Mouse (Mus musculus): ENCODE results near the gene Ptprj. TPM values are rescaled to one million over a fixed set of nuclear protein-coding genes. Genes with fewer than 3 reads are reported as not detected.

Gene Ptprj
- polyA plus RNA-seq, 2 experiments: 2.7 to 3.9 TPM

- Histone ChIP-seq H3K4me2 (replicated peaks; ENCODE audit: low read depth, low read length, severe bottlenecking) (no peak overlapping the region), H3K27ac (replicated peaks; ENCODE audit: low read depth, low read length) (no peak overlapping the region), H3K36me3 (ENCODE audit: control insufficient read depth, insufficient read depth, low read length) (no peaks in the 10 kb centered on the region), H3K9me3 (ENCODE audit: control insufficient read depth, low read length) (no peaks in the 10 kb centered on the region), H3K9ac (ENCODE audit: low read depth, low read length, severe bottlenecking) (no peak overlapping the region), H3K4me3 (replicated peaks; ENCODE audit: low read length) (no peak overlapping the region), H3K27me3 (ENCODE audit: control insufficient read depth, insufficient read depth, low read length) (no peaks in the 10 kb centered on the region), H3K4me1 (ENCODE audit: control insufficient read depth, insufficient read depth, low read length) (no peaks in the 10 kb centered on the region)
- no peak for ATAC-seq (ENCODE audit: low FRiP score, low read depth)
- no peak for TF ChIP-seq POLR2A (IDR thresholded peaks at IDR 0.05; ENCODE audit: borderline replicate concordance, extremely low read depth, insufficient read depth, insufficient read length)
- DNase-seq (ENCODE audit: low spot score): peak; percentile 13
- 86% methylated on average over 10 of the region's 10 CpGs for WGBS
Measured at GRCm38 (mm10) chr2:90611959-90612571, 31.6 kb upstream of the Ptprj start.

GRCm38 (mm10) chr2:90601056-90601455, 20.6 kb upstream of the Ptprj start:
- no peak overlapping the region for H3K4me3 ChIP-seq (replicated peaks; ENCODE audit: low read length)
- no peaks in the 10 kb centered on the region for H3K9me3 ChIP-seq (ENCODE audit: control insufficient read depth, low read length)
- no peaks in the 10 kb centered on the region for H3K36me3 ChIP-seq (ENCODE audit: control insufficient read depth, insufficient read depth, low read length)
- H3K4me2 ChIP-seq (replicated peaks; ENCODE audit: low read depth, low read length, severe bottlenecking): no peak overlapping the region
- H3K9ac ChIP-seq (ENCODE audit: low read depth, low read length, severe bottlenecking): no peak overlapping the region
- H3K4me1 ChIP-seq (ENCODE audit: control insufficient read depth, insufficient read depth, low read length): no peaks in the 10 kb centered on the region
- no peak for TF ChIP-seq POLR2A (IDR thresholded peaks at IDR 0.05; ENCODE audit: borderline replicate concordance, extremely low read depth, insufficient read depth, insufficient read length)
- H3K27ac ChIP-seq (replicated peaks; ENCODE audit: low read depth, low read length): no peak overlapping the region
- ATAC-seq (ENCODE audit: low FRiP score, low read depth) (no peak), DNase-seq (ENCODE audit: low spot score) (no peak)
- WGBS: 94% methylated on average over 3 of the region's 3 CpGs
- H3K27me3 ChIP-seq (ENCODE audit: control insufficient read depth, insufficient read depth, low read length): no peaks in the 10 kb centered on the region

- DNase-seq (ENCODE audit: low spot score) (no peak), ATAC-seq (ENCODE audit: low FRiP score, low read depth) (no peak)
- no peak overlapping the region for H3K4me2 ChIP-seq (replicated peaks; ENCODE audit: low read depth, low read length, severe bottlenecking)
- H3K36me3 ChIP-seq (ENCODE audit: control insufficient read depth, insufficient read depth, low read length): no peaks in the 10 kb centered on the region
- no peaks in the 10 kb centered on the region for H3K4me1 ChIP-seq (ENCODE audit: control insufficient read depth, insufficient read depth, low read length)
- no peak overlapping the region for H3K27ac ChIP-seq (replicated peaks; ENCODE audit: low read depth, low read length)
- no peak overlapping the region for H3K4me3 ChIP-seq (replicated peaks; ENCODE audit: low read length)
- peaks cover 2% of the 10 kb centered on the region for H3K9me3 ChIP-seq (ENCODE audit: control insufficient read depth, low read length)
- H3K27me3 ChIP-seq (ENCODE audit: control insufficient read depth, insufficient read depth, low read length): no peaks in the 10 kb centered on the region
- 85% methylated on average over 1 of the region's 1 CpGs for whole genome bisulfite sequencing
- H3K9ac ChIP-seq (ENCODE audit: low read depth, low read length, severe bottlenecking): no peak overlapping the region
- TF ChIP-seq POLR2A (IDR thresholded peaks at IDR 0.05; ENCODE audit: borderline replicate concordance, extremely low read depth, insufficient read depth, insufficient read length): no peak
Measured at GRCm38 (mm10) chr2:90588141-90588540, 7.7 kb upstream of the Ptprj start.

- H3K4me1 ChIP-seq (ENCODE audit: control insufficient read depth, insufficient read depth, low read length): no peaks in the 10 kb centered on the region
- DNase-seq (ENCODE audit: low spot score): no peak
- no peak overlapping the region for H3K4me3 ChIP-seq (replicated peaks; ENCODE audit: low read length)
- no peak for TF ChIP-seq POLR2A (IDR thresholded peaks at IDR 0.05; ENCODE audit: borderline replicate concordance, extremely low read depth, insufficient read depth, insufficient read length)
- no peaks in the 10 kb centered on the region for H3K36me3 ChIP-seq (ENCODE audit: control insufficient read depth, insufficient read depth, low read length)
- no peak overlapping the region for H3K4me2 ChIP-seq (replicated peaks; ENCODE audit: low read depth, low read length, severe bottlenecking)
- H3K27me3 ChIP-seq (ENCODE audit: control insufficient read depth, insufficient read depth, low read length): 0 out of 2 replicates have a peak, but pooled peaks cover 5% of the 10 kb centered on the region
- no peak overlapping the region for H3K27ac ChIP-seq (replicated peaks; ENCODE audit: low read depth, low read length)
- no peak for ATAC-seq (ENCODE audit: low FRiP score, low read depth)
- no peaks in the 10 kb centered on the region for H3K9me3 ChIP-seq (ENCODE audit: control insufficient read depth, low read length)
- 75% methylated on average over 4 of the region's 4 CpGs for WGBS
- no peak overlapping the region for H3K9ac ChIP-seq (ENCODE audit: low read depth, low read length, severe bottlenecking)
Measured at GRCm38 (mm10) chr2:90584506-90584905, 4.1 kb upstream of the Ptprj start.

- 54% methylated on average over 5 of the region's 5 CpGs for WGBS
- no peak for DNase-seq (ENCODE audit: low spot score)
Measured at GRCm38 (mm10) chr2:90583628-90584131, 3.2 kb upstream of the Ptprj start.

More at GRCm38 (mm10) chr2:90583628-90584131, 3.2 kb upstream of the Ptprj start:
- TF ChIP-seq POLR2A (IDR thresholded peaks at IDR 0.05; ENCODE audit: borderline replicate concordance, extremely low read depth, insufficient read depth, insufficient read length): no peak
- H3K27ac ChIP-seq (replicated peaks; ENCODE audit: low read depth, low read length): no peak overlapping the region
- H3K36me3 ChIP-seq (ENCODE audit: control insufficient read depth, insufficient read depth, low read length): no peaks in the 10 kb centered on the region
- H3K9ac ChIP-seq (ENCODE audit: low read depth, low read length, severe bottlenecking): no peak overlapping the region
- no peak for ATAC-seq (ENCODE audit: low FRiP score, low read depth)
- no peak overlapping the region for H3K4me3 ChIP-seq (replicated peaks; ENCODE audit: low read length)
- no peak overlapping the region for H3K4me2 ChIP-seq (replicated peaks; ENCODE audit: low read depth, low read length, severe bottlenecking)
- H3K4me1 ChIP-seq (ENCODE audit: control insufficient read depth, insufficient read depth, low read length): no peaks in the 10 kb centered on the region
- no peaks in the 10 kb centered on the region for H3K9me3 ChIP-seq (ENCODE audit: control insufficient read depth, low read length)
- H3K27me3 ChIP-seq (ENCODE audit: control insufficient read depth, insufficient read depth, low read length): 0 out of 2 replicates have a peak, but pooled peaks cover 5% of the 10 kb centered on the region
